Mouse (Mus musculus) intestine, postnatal 0 days (tissue): Measurements from ENCODE around the gene Egfl6. TPM values are rescaled to one million over a fixed set of nuclear protein-coding genes. Genes with fewer than 3 reads are reported as not detected.
"Not testable (repeated sequence)": the region's sequence is repeated elsewhere in the genome, so short reads cannot be mapped to it uniquely, and the experiment has no call there.

Experiments used
- ATAC-seq: fragments of 200-750 bp; cut with Nextera tagmentation; 2 replicates; pipeline ENCODE4 v1.8.0; 2017; ENCODE audit warnings: mild to moderate bottlenecking, moderate TSS enrichment, moderate library complexity
- H3K27ac ChIP-seq: fragments of 300-500 bp; sonication (generic); 2 replicates; pipeline ENCODE4 v1.5.1; 2014; ENCODE audit warnings: mild to moderate bottlenecking, low read depth, low read length, moderate library complexity
- H3K27me3 ChIP-seq: fragments of 300-500 bp; sonication (generic); replicated peaks from 2 replicates; pipeline ENCODE4 v1.6.1; 2014; ENCODE audit warnings: low read length, mixed read lengths; ENCODE audit not compliant: control insufficient read depth, insufficient read depth
- H3K36me3 ChIP-seq: fragments of 300-500 bp; sonication (generic); 2 replicates; pipeline ENCODE4 v1.6.1; 2014; ENCODE audit warnings: mild to moderate bottlenecking, moderate library complexity; ENCODE audit not compliant: control insufficient read depth, insufficient read depth
- H3K4me1 ChIP-seq: fragments of 300-500 bp; sonication (generic); replicated peaks from 2 replicates; pipeline ENCODE4 v1.6.1; 2014; ENCODE audit warnings: antibody characterized with exemption, low read length, mixed read lengths; ENCODE audit not compliant: control insufficient read depth, insufficient read depth
- H3K4me2 ChIP-seq: fragments of 300-500 bp; sonication (generic); replicated peaks from 2 replicates; pipeline ENCODE4 v1.6.1; 2014; ENCODE audit warnings: low read depth, mild to moderate bottlenecking, moderate library complexity
- H3K4me3 ChIP-seq: fragments of 300-500 bp; sonication (generic); 2 replicates; pipeline ENCODE4 v1.5.1; 2014; ENCODE audit warnings: low read depth, low read length
- H3K9ac ChIP-seq: fragments of 300-500 bp; sonication (generic); 2 replicates; pipeline ENCODE4 v1.6.1; 2014; ENCODE audit warnings: mild to moderate bottlenecking, low read depth, low read length
- H3K9me3 ChIP-seq: fragments of 300-500 bp; sonication (generic); 2 replicates; pipeline ENCODE4 v1.6.1; 2016; ENCODE audit warnings: mixed run types; ENCODE audit not compliant: control insufficient read depth
- CTCF ChIP-seq: sonication (generic); IDR thresholded peaks from 2 replicates; pipeline ENCODE4 v1.5.1; 2016; ENCODE audit warnings: low read depth, mild to moderate bottlenecking, control low read depth, antibody characterized with exemption, moderate library complexity
- WGBS: fragments of 180-500 bp; shearing (Covaris S2); extraction: QIAGEN DNeasy Blood & Tissue Kit; methylation state at CpG from one replicate; pipeline ENCODE4 v1.1.7; 2014; 5-methylcytosine and 5-hydroxymethylcytosine counted together
- polyA plus RNA-seq: library from polyadenylated mRNA; unstranded; fragments of >200 nt; fragmentation: Nextera tagmentation; extraction: Ambion mirVana; gene quantifications from 2 replicates; pipeline ENCODE4 v1.2.1, GENCODE M21; 2015

The Egfl6 gene
- polyA plus RNA-seq, 1 experiment from 2014 or later: 0.83 TPM

DNA sequence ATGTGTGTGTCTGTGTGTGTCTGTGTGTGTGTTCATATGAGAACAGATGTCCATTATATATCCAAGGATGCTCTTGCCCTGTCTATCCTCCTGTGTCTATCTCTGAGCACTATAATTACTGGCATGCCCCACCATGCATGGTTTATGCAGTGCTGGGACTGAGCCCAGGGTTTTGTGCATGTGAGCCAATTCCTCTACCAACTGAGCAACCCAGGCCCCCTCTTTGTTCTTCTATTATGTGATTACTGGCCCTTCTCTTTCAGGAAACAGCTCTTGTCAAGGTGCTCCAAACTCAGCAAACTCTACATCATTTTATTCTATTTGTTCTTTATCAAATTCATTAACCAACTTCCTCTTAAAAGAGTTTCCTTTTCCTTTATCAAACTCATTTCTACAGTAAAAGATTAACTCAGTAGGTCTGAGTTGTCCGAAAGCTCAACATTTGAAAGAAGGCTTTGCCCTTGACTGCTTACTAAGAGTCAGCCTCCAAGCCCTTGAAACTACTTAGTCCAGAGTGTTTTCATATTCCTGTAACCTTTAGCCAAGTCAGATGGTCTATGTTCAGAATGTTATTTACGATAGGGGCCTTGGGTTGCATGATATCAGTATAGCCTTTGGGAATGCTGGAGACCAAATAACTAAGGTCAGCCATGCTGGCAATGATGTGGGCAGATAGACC is 59.7 kb downstream of the Egfl6 start:
- H3K27ac ChIP-seq: no peak overlapping the region
- H3K4me1 ChIP-seq: no peaks in the 10 kb centered on the region
- H3K9ac ChIP-seq: no peak overlapping the region
- H3K4me2 ChIP-seq: no peak overlapping the region
- H3K36me3 ChIP-seq: no peaks in the 10 kb centered on the region
- no peaks in the 10 kb centered on the region for H3K27me3 ChIP-seq
- H3K4me3 ChIP-seq: no peak overlapping the region
- no peak for TF ChIP-seq CTCF
- H3K9me3 ChIP-seq: no peaks in the 10 kb centered on the region
- 56% methylated on average over 2 of the region's 2 CpGs for WGBS
- ATAC-seq: 0 out of 2 replicates have a peak, but pooled peaks have one; percentile 28

DNA sequence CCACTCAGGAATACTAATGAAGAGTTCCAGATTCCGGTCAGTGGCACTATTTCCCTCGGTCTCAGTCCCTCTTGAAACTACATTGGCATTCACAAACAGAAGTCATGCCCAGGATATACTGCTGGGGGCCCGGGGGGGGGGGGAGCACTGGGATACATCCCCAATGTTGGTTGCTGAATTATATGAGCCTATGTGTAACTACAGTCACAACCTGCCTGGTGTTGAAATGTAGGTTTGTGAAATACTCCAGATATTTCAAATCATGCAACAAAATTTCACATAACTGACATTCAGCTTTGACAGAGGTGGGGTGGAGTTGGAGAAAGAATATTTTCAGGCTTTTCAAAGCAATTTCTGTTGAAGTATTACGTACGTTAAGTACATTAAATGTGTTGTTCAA is 64.7 kb downstream of the Egfl6 start:
- WGBS: 87% methylated on average over 5 of the region's 5 CpGs
- TF ChIP-seq CTCF: no peak
- Histone ChIP-seq H3K9me3 (no peaks in the 10 kb centered on the region), H3K9ac (no peak overlapping the region), H3K27ac (no peak overlapping the region), H3K4me3 (no peak overlapping the region), H3K27me3 (no peaks in the 10 kb centered on the region), H3K4me1 (no peaks in the 10 kb centered on the region), H3K4me2 (no peak overlapping the region), H3K36me3 (no peaks in the 10 kb centered on the region)
- no peak for ATAC-seq

DNA sequence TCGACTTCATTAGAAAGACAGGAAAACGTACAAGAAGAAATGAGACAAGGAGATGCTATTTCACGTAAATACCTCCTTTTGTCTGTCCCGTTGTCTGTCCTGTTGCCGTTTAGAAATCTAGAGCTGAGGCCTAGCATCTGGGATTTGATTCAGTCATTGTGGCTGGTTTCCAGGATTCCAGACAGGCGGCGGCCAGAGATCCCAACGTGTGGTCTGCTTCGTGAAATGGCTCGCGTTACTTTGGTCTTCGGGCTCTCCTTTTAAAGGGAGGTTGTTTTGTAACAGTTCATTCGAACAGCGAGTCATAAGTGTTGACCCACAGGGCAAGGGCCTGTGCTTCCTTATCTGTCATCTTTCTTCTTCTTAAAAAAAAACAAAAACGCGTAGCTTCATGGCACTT is 67.2 kb downstream of the Egfl6 start, which contains the start of gene Tceanc:
Tceanc (minus strand) TSS at position 223 of the 400 bp plus-strand sequence.
- no peak for TF ChIP-seq CTCF
- no peak within 1 kb of the TSS for H3K27ac ChIP-seq
- no peak within 1 kb of the TSS for H3K9ac ChIP-seq
- H3K4me2 ChIP-seq: no peak within 1 kb of the TSS
- no peaks in the 10 kb centered on the region for H3K9me3 ChIP-seq
- H3K36me3 ChIP-seq: no peaks in the 10 kb centered on the region
- H3K4me3 ChIP-seq: no peak within 1 kb of the TSS
- no peak for ATAC-seq
- no peaks in the 10 kb centered on the region for H3K4me1 ChIP-seq
- H3K27me3 ChIP-seq: no peaks in the 10 kb centered on the region
- WGBS: 57% methylated on average over 16 of the region's 16 CpGs

DNA sequence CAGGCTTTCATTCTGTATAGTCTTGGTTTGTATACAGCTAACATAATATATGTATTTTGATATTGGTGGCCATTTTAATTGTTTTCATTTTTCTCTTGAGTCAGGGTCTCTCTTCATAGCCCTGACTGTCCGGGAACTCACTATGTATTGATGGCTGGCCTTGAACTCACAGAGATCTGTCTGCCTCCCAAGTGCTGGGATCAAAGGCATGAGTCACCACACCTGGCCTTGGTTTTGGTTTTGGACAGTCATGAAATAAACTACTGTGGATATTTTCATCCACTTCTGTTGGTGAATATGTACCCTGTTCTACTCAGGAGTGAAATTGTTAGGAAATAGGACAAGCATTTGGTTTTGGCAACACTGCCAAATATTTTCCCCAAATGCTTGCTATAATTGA is 68.9 kb downstream of the Egfl6 start:
- Histone ChIP-seq H3K9ac (no peak overlapping the region), H3K36me3 (no peaks in the 10 kb centered on the region), H3K4me2 (no peak overlapping the region), H3K9me3 (no peaks in the 10 kb centered on the region), H3K4me3 (no peak overlapping the region), H3K4me1 (no peaks in the 10 kb centered on the region), H3K27me3 (no peaks in the 10 kb centered on the region), H3K27ac (no peak overlapping the region)
- TF ChIP-seq CTCF: no peak
- 83% methylated on average over 1 of the region's 1 CpGs for WGBS
- no peak for ATAC-seq

DNA sequence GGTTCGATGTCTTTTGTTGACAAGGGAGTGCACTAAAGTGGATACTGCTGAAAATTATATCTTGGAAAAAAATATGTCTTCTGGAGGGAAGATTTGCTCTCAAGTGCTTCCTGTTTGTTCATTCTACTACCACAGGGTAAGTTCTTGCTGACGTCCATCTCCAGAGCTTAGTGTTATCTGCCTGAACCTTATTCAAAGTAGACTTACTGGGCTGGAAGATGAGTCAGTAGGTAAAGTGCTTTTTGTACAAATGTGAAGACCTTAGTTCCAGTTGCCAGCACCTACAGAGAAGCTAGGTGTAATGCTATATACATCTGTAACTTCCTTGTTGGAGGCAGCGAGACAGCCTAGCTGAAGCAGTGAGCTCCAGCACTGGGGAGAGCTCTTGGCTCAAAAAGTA is 69.6 kb downstream of the Egfl6 start:
- Histone ChIP-seq H3K27ac (no peak overlapping the region), H3K36me3 (no peaks in the 10 kb centered on the region), H3K9me3 (no peaks in the 10 kb centered on the region), H3K4me3 (no peak overlapping the region), H3K9ac (no peak overlapping the region), H3K4me1 (no peaks in the 10 kb centered on the region), H3K27me3 (no peaks in the 10 kb centered on the region), H3K4me2 (no peak overlapping the region)
- no peak for TF ChIP-seq CTCF
- no peak for ATAC-seq
- WGBS: 80% methylated on average over 3 of the region's 3 CpGs

DNA sequence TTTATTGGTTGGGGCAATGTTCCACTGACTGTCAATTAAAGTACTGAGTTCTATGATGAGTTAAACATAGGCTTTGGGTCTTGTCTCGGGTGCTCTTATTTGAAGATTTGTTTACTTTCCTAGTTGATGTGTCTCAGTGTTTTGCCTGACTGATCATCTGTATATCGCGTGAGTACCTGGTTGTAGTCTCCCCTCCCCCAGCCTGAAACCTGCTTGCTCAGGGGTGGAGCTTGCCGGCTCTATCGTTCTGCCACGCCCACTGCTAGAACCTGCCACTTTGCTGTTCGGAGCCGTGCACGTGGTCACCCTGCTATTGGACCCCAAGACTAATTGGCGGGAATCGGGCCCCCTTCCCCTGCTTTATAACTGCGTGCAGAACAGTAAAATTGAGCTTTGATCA is 71.5 kb downstream of the Egfl6 start:
- H3K27ac ChIP-seq, H3K27me3 ChIP-seq, H3K4me1 ChIP-seq, H3K4me3 ChIP-seq, H3K9ac ChIP-seq, H3K9me3 ChIP-seq, H3K36me3 ChIP-seq: not testable (repeated sequence)
- 30% methylated on average over 12 of the region's 12 CpGs for WGBS
- H3K4me2 ChIP-seq: peak overlapping the region; percentile 27; the same call in 1 of the 2 replicates
- 0 out of 2 replicates have a peak, but pooled peaks have one; percentile 23 for ATAC-seq

DNA sequence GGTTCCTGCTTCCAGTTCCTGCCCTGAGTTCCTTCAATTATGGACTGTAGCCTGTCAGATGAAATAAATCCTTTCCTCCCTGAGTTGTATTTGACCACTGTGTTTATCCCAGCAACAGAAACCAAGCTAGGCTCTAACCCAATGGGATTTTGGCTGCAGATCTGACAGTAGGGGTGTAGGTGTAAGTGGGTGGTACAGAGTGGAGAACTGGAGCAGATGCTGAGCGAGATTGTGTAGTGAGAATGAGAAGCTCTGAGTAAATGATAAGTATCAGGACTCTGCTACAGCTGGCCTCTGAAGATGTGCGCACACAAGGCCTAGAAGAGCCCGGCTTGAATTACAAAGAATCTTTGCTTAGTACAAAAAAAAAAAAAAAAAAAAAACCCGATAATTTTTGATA is 73.4 kb downstream of the Egfl6 start:
- no peak overlapping the region for H3K4me3 ChIP-seq
- WGBS: 89% methylated on average over 4 of the region's 4 CpGs
- no peak for TF ChIP-seq CTCF
- no peak overlapping the region for H3K4me2 ChIP-seq
- no peak overlapping the region for H3K27ac ChIP-seq
- no peak for ATAC-seq
- no peaks in the 10 kb centered on the region for H3K4me1 ChIP-seq
- no peaks in the 10 kb centered on the region for H3K9me3 ChIP-seq
- H3K27me3 ChIP-seq: no peaks in the 10 kb centered on the region
- no peak overlapping the region for H3K9ac ChIP-seq
- no peaks in the 10 kb centered on the region for H3K36me3 ChIP-seq
